9 mouse cellular contexts compared by ENCODE assay signal in the genomic region with DNA sequence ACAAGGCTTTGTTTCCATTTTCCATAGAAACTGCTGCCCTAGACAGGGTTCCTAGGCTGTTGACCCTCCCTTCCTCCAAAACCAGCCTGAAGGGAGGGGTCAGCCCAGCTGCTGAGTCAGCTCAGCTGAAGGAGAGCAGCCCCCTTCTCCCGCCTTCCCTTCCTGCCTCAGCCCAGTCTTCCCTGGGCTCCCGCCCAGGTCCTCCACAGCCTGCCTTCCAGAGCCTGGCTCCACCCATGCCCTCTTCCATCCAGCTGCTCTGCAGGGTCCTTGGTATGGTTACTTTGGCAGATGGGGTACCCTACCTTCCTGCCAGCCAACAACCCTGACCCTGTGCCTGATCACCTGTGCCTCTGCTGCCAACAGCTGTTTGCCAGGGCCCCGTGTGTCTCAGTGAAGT. TPM values are rescaled to one million over a fixed set of nuclear protein-coding genes. Genes with fewer than 3 reads are reported as not detected.
DNase-seq lines count a peak whose midpoint lies in the region; ATAC-seq and TF ChIP-seq lines count a peak whose summit lies in the region.
"Had no signal": no experiment of that assay in that cellular context is flagged by ENCODE, and none has a peak within 500 bp of the region (broad histone marks: within the 10 kb centered on the region; RNA-seq: fewer than 3 reads in every experiment).

No protein-coding gene starts in this region.

- TF ChIP-seq POLR2A in thymus, adult 2 months (IDR thresholded peaks at IDR 0.05; ENCODE audit: control insufficient read depth, extremely low read depth, insufficient read depth, low read length, poor library complexity): no peak

- H3K36me3 ChIP-seq in kidney, embryonic 15.5 days: peaks cover 42% of the 10 kb centered on the region
- peaks cover 29% of the 10 kb centered on the region for H3K36me3 ChIP-seq in embryonic facial prominence, embryonic 14.5 days (ENCODE audit: control insufficient read depth, insufficient read depth, low read length)
- peaks cover 27% of the 10 kb centered on the region for H3K36me3 ChIP-seq in heart, embryonic 15.5 days
- H3K36me3 ChIP-seq in liver, embryonic 13.5 days: peaks cover 23% of the 10 kb centered on the region
- H3K36me3 ChIP-seq in thymus, adult 2 months (ENCODE audit: control insufficient read depth, insufficient read depth, low read length): no peaks in the 10 kb centered on the region

- DNase-seq in kidney, adult 9 months: no peak
- peak; percentile 91 for DNase-seq in embryonic facial prominence, embryonic 14.5 days (ENCODE audit: low spot score)
- no peak for DNase-seq in liver, embryonic 13.5 days
- DNase-seq in layer of hippocampus, postnatal 25 days (ENCODE audit: extremely low spot score in 1 of 2, low spot score in 1 of 2): no peak
- DNase-seq in thymus, adult 2 months: no peak

- TF ChIP-seq CTCF in thymus, adult 2 months (IDR thresholded peaks at IDR 0.05; ENCODE audit: borderline replicate concordance, control insufficient read depth, extremely low read depth, insufficient read depth, low read length, poor library complexity): no peak

- no peaks in the 10 kb centered on the region for H3K27me3 ChIP-seq in kidney, embryonic 15.5 days
- H3K27me3 ChIP-seq in embryonic facial prominence, embryonic 14.5 days (replicated peaks; ENCODE audit: control insufficient read depth, insufficient read depth, low read length): no peaks in the 10 kb centered on the region
- no peaks in the 10 kb centered on the region for H3K27me3 ChIP-seq in heart, embryonic 15.5 days
- H3K27me3 ChIP-seq in liver, embryonic 13.5 days: peaks cover 5% of the 10 kb centered on the region; the same call in 1 of the 2 replicates
- H3K27me3 ChIP-seq in thymus, adult 2 months (ENCODE audit: control insufficient read depth, insufficient read depth, low read length): no peaks in the 10 kb centered on the region

- no peak overlapping the region for H3K9ac ChIP-seq in kidney, embryonic 15.5 days
- peak overlapping the region; percentile 28; the same call in 1 of the 2 replicates for H3K9ac ChIP-seq in embryonic facial prominence, embryonic 14.5 days (ENCODE audit: low read depth, low read length)
- H3K9ac ChIP-seq in heart, embryonic 15.5 days: no peak overlapping the region
- no peak overlapping the region for H3K9ac ChIP-seq in liver, embryonic 13.5 days

- peak overlapping the region; percentile 77 for H3K27ac ChIP-seq in kidney, embryonic 15.5 days
- H3K27ac ChIP-seq in embryonic facial prominence, embryonic 14.5 days (replicated peaks; ENCODE audit: low read depth, low read length): peak overlapping the region; percentile 91
- peak overlapping the region; percentile 58 for H3K27ac ChIP-seq in heart, embryonic 15.5 days
- H3K27ac ChIP-seq in liver, embryonic 13.5 days: no peak overlapping the region
- H3K27ac ChIP-seq in thymus, adult 2 months (ENCODE audit: control insufficient read depth, insufficient read depth, low read length): no peak overlapping the region

- no peak overlapping the region for H3K4me2 ChIP-seq in kidney, embryonic 15.5 days
- peak overlapping the region; percentile 21 for H3K4me2 ChIP-seq in embryonic facial prominence, embryonic 14.5 days (ENCODE audit: low read depth, low read length)
- no peak overlapping the region for H3K4me2 ChIP-seq in heart, embryonic 15.5 days
- H3K4me2 ChIP-seq in liver, embryonic 13.5 days: no peak overlapping the region

- 21% methylated on average over 3 of the region's 3 CpGs for WGBS in kidney, embryonic 15.5 days
- WGBS in embryonic facial prominence, embryonic 14.5 days: 7% methylated on average over 3 of the region's 3 CpGs
- 26% methylated on average over 3 of the region's 3 CpGs for WGBS in heart, embryonic 15.5 days
- WGBS in liver, embryonic 13.5 days (ENCODE audit: insufficient replicate concordance): 24% methylated on average over 3 of the region's 3 CpGs
- WGBS in thymus, adult 2 months: 70% methylated on average over 3 of the region's 3 CpGs

- H3K4me3 ChIP-seq in kidney, embryonic 15.5 days (replicated peaks): no peak overlapping the region
- no peak overlapping the region for H3K4me3 ChIP-seq in embryonic facial prominence, embryonic 14.5 days (ENCODE audit: low read depth, low read length)
- no peak overlapping the region for H3K4me3 ChIP-seq in heart, embryonic 15.5 days
- H3K4me3 ChIP-seq in liver, embryonic 13.5 days (replicated peaks): no peak overlapping the region
- H3K4me3 ChIP-seq in thymus, adult 2 months (ENCODE audit: control insufficient read depth, insufficient read depth, low read length): no peak overlapping the region

- H3K4me1 ChIP-seq in kidney, embryonic 15.5 days: peaks cover 18% of the 10 kb centered on the region
- peaks cover 14% of the 10 kb centered on the region for H3K4me1 ChIP-seq in embryonic facial prominence, embryonic 14.5 days (ENCODE audit: control insufficient read depth, insufficient read depth, low read length)
- peaks cover 24% of the 10 kb centered on the region for H3K4me1 ChIP-seq in heart, embryonic 15.5 days (replicated peaks)
- peaks cover 28% of the 10 kb centered on the region for H3K4me1 ChIP-seq in liver, embryonic 13.5 days (replicated peaks)
- peaks cover 8% of the 10 kb centered on the region for H3K4me1 ChIP-seq in thymus, adult 2 months (replicated peaks; ENCODE audit: control insufficient read depth, insufficient read depth, low read length)

- H3K9me3 ChIP-seq in kidney, embryonic 15.5 days (replicated peaks): no peaks in the 10 kb centered on the region
- no peaks in the 10 kb centered on the region for H3K9me3 ChIP-seq in embryonic facial prominence, embryonic 14.5 days (ENCODE audit: control insufficient read depth, low read length)
- H3K9me3 ChIP-seq in heart, embryonic 15.5 days (replicated peaks): no peaks in the 10 kb centered on the region
- no peaks in the 10 kb centered on the region for H3K9me3 ChIP-seq in liver, embryonic 13.5 days (replicated peaks)
- H3K9me3 ChIP-seq: G1E had no signal

- peak; percentile 59 for ATAC-seq in kidney, embryonic 15.5 days (replicated peaks; ENCODE audit: low FRiP score)
- ATAC-seq in embryonic facial prominence, embryonic 14.5 days (ENCODE audit: low read depth): peak; percentile 87
- ATAC-seq in heart, embryonic 15.5 days (replicated peaks; ENCODE audit: insufficient number of reproducible peaks, insufficient read depth, low FRiP score, low read depth): peak; percentile 79
- peak; percentile 40 for ATAC-seq in liver, embryonic 13.5 days (ENCODE audit: low read depth)
- ATAC-seq in activated CD4-positive, CD25-positive, alpha-beta regulatory T cell, adult 4 months: no peak

RNA-seq across cellular contexts. Expression of a gene that starts 11.8 kb away (rescaled TPM):
- 155 and 168 TPM in 2 replicates for polyA plus RNA-seq in kidney, embryonic 15.5 days (2015; fragmentation: Nextera tagmentation; extraction: Ambion mirVana)
- 235 and 254 TPM in 2 replicates for polyA plus RNA-seq in embryonic facial prominence, embryonic 14.5 days (2014; fragmentation: Nextera tagmentation; extraction: Ambion mirVana)
- 91.2 and 125 TPM in 2 replicates for polyA plus RNA-seq in heart, embryonic 15.5 days (2015; fragmentation: Nextera tagmentation; extraction: Ambion mirVana)
- 19.8 and 23.2 TPM in 2 replicates for polyA plus RNA-seq in liver, embryonic 13.5 days (2015; fragmentation: Nextera tagmentation; extraction: Ambion mirVana)
- 10 to 100 TPM; 15.8 to 21.2 TPM for total RNA-seq in layer of hippocampus, postnatal 25 days (2021)
- polyA plus RNA-seq in thymus, adult 2 months (2012; rRNA removed): 76.5 and 89.3 TPM in 2 replicates
- polyA plus RNA-seq in activated CD4-positive, CD25-positive, alpha-beta regulatory T cell, adult 4 months (2017; shearing (Covaris generic)): under 1 TPM; 0.24 to 0.25 TPM

RNA-seq across cellular contexts. Expression of a gene that starts 16.5 kb away (rescaled TPM):
- 265 and 305 TPM in 2 replicates for polyA plus RNA-seq in kidney, embryonic 15.5 days (2015; fragmentation: Nextera tagmentation; extraction: Ambion mirVana)
- 226 and 241 TPM in 2 replicates for polyA plus RNA-seq in embryonic facial prominence, embryonic 14.5 days (2014; fragmentation: Nextera tagmentation; extraction: Ambion mirVana)
- polyA plus RNA-seq in heart, embryonic 15.5 days (2015; fragmentation: Nextera tagmentation; extraction: Ambion mirVana): 196 and 285 TPM in 2 replicates
- 244 and 265 TPM in 2 replicates for polyA plus RNA-seq in liver, embryonic 13.5 days (2015; fragmentation: Nextera tagmentation; extraction: Ambion mirVana)
- 100 to 1,000 TPM; 112 TPM for total RNA-seq in layer of hippocampus, postnatal 25 days (2021)
- polyA plus RNA-seq in thymus, adult 2 months (2012; rRNA removed): 211 and 214 TPM in 2 replicates
- 100 to 1,000 TPM; 315 to 319 TPM for polyA plus RNA-seq in activated CD4-positive, CD25-positive, alpha-beta regulatory T cell, adult 4 months (2017; shearing (Covaris generic))

RNA-seq across cellular contexts. Expression of a gene that starts 20.7 kb away (rescaled TPM):
- 46.8 and 54.6 TPM in 2 replicates for polyA plus RNA-seq in kidney, embryonic 15.5 days (2015; fragmentation: Nextera tagmentation; extraction: Ambion mirVana)
- polyA plus RNA-seq in embryonic facial prominence, embryonic 14.5 days (2014; fragmentation: Nextera tagmentation; extraction: Ambion mirVana): 41.0 and 43.4 TPM in 2 replicates
- 41.9 and 51.6 TPM in 2 replicates for polyA plus RNA-seq in heart, embryonic 15.5 days (2015; fragmentation: Nextera tagmentation; extraction: Ambion mirVana)
- 18.4 and 21.2 TPM in 2 replicates for polyA plus RNA-seq in liver, embryonic 13.5 days (2015; fragmentation: Nextera tagmentation; extraction: Ambion mirVana)
- 10 to 100 TPM; 32.1 to 34.6 TPM for total RNA-seq in layer of hippocampus, postnatal 25 days (2021)
- polyA plus RNA-seq in thymus, adult 2 months (2012; rRNA removed): 308 and 317 TPM in 2 replicates
- 10 to 100 TPM; 57.4 to 62.2 TPM for polyA plus RNA-seq in activated CD4-positive, CD25-positive, alpha-beta regulatory T cell, adult 4 months (2017; shearing (Covaris generic))

RNA-seq across cellular contexts. Expression of a gene that starts 25.6 kb away (rescaled TPM):
- 11.0 and 11.4 TPM in 2 replicates for polyA plus RNA-seq in kidney, embryonic 15.5 days (2015; fragmentation: Nextera tagmentation; extraction: Ambion mirVana)
- 6.3 and 7.7 TPM in 2 replicates for polyA plus RNA-seq in embryonic facial prominence, embryonic 14.5 days (2014; fragmentation: Nextera tagmentation; extraction: Ambion mirVana)
- 7.7 and 11.0 TPM in 2 replicates for polyA plus RNA-seq in heart, embryonic 15.5 days (2015; fragmentation: Nextera tagmentation; extraction: Ambion mirVana)
- 8.6 and 10.3 TPM in 2 replicates for polyA plus RNA-seq in liver, embryonic 13.5 days (2015; fragmentation: Nextera tagmentation; extraction: Ambion mirVana)
- total RNA-seq in layer of hippocampus, postnatal 25 days (2021): 1 to 10 TPM; 1.5 to 1.9 TPM
- polyA plus RNA-seq in thymus, adult 2 months (2012; rRNA removed): 24.2 and 29.3 TPM in 2 replicates
- 1 to 10 TPM in 1 of 2 experiments, under 1 TPM in 1; 0.54 to 1.1 TPM for polyA plus RNA-seq in activated CD4-positive, CD25-positive, alpha-beta regulatory T cell, adult 4 months (2017; shearing (Covaris generic))

RNA-seq across cellular contexts. Expression of a gene that starts 32.7 kb away (rescaled TPM):
- polyA plus RNA-seq in kidney, embryonic 15.5 days (2015; fragmentation: Nextera tagmentation; extraction: Ambion mirVana): 6.3 and 6.8 TPM in 2 replicates
- polyA plus RNA-seq in embryonic facial prominence, embryonic 14.5 days (2014; fragmentation: Nextera tagmentation; extraction: Ambion mirVana): 1.7 and 2.1 TPM in 2 replicates
- 1.1 and 1.9 TPM in 2 replicates for polyA plus RNA-seq in heart, embryonic 15.5 days (2015; fragmentation: Nextera tagmentation; extraction: Ambion mirVana)
- 0.06 and 0.12 TPM in 2 replicates for polyA plus RNA-seq in liver, embryonic 13.5 days (2015; fragmentation: Nextera tagmentation; extraction: Ambion mirVana)
- 10 to 100 TPM; 22.6 to 23.0 TPM for total RNA-seq in layer of hippocampus, postnatal 25 days (2021)
- 0.82 and 1.00 TPM in 2 replicates for polyA plus RNA-seq in thymus, adult 2 months (2012; rRNA removed)
- polyA plus RNA-seq in activated CD4-positive, CD25-positive, alpha-beta regulatory T cell, adult 4 months (2017; shearing (Covaris generic)): under 1 TPM; 0.57 TPM
- total RNA-seq: G1E had no signal

Comparison
In these comparisons a context has a peak if more than half of its experiments do, and no peak if none do; other contexts are left out.
1. H3K27ac ChIP-seq: peak in kidney, embryonic 15.5 days (single experiment), embryonic facial prominence, embryonic 14.5 days (single experiment) and heart, embryonic 15.5 days (single experiment); none in liver, embryonic 13.5 days (single experiment) and thymus, adult 2 months (single experiment).
2. RNA of a gene that starts 11.8 kb away (polyA plus RNA-seq): 235 to 254 TPM in embryonic facial prominence, embryonic 14.5 days, 155 to 168 TPM in kidney, embryonic 15.5 days, 91.2 to 125 TPM in heart, embryonic 15.5 days, 76.5 to 89.3 TPM in thymus, adult 2 months and 19.8 to 23.2 TPM in liver, embryonic 13.5 days; 0.24 to 0.25 TPM in activated CD4-positive, CD25-positive, alpha-beta regulatory T cell, adult 4 months; every median in the first group is over 10 times any median in the second.